Mouse (Mus musculus) cerebellum, adult 2 months (tissue): Measurements from ENCODE around the gene Arhgap21.

ENCODE experiments used
- CTCF ChIP-seq: fragments of 200-500 bp; IDR thresholded peaks from 2 replicates; pipeline ENCODE4 v1.5.1; 2011; ENCODE audit warnings: low read depth, mild to moderate bottlenecking, control low read depth, low read length, moderate library complexity, borderline replicate concordance; ENCODE audit not compliant: insufficient read depth
- POLR2A ChIP-seq: fragments of 200-500 bp; IDR thresholded peaks from 2 replicates; pipeline ENCODE4 v1.6.1; 2011; ENCODE audit warnings: low read length, control low read depth, borderline replicate concordance; ENCODE audit not compliant: insufficient read depth

DNA sequence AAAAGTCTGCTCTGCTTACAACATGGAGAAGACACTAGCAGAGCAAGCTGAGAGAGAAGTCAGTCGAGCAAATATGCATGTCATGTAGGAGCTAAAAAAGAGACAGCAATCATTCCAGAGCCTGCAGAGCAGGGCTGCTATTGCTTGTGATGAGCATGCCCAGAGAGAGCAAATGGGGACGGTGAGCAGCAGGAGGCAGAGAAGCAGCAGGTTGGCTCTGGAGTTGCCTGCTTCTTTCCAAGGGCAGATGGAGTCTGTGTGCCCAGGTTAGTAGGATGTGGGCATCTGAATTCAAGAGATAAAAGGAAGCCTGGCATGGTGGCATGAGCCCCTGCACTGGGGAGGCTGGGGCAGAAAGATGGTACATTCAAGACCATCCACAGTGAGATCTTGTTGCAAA lies 6.4 kb downstream of the Arhgap21 start:
- TF ChIP-seq POLR2A (peak; percentile 61; the same call in 1 of the 2 replicates), CTCF (no peak)
